Mouse (Mus musculus): ENCODE results near the gene Cldnd1.

The Cldnd1 gene

GRCm38 (mm10) chr16:58708601-58709475, 18.9 kb upstream of the Cldnd1 start:
- DNase-seq (ENCODE audit: low spot score in 2 of 2), result no peak

- DNase-seq (ENCODE audit: low spot score in 2 of 2), result no peak
Measured at GRCm38 (mm10) chr16:58709536-58709935, 18.2 kb upstream of the Cldnd1 start.

GRCm38 (mm10) chr16:58712221-58712620, 15.5 kb upstream of the Cldnd1 start:
- DNase-seq (ENCODE audit: low spot score in 2 of 2), result no peak

GRCm38 (mm10) chr16:58713128-58713527, 14.6 kb upstream of the Cldnd1 start:
- no peak for DNase-seq (ENCODE audit: low spot score in 2 of 2)

GRCm38 (mm10) chr16:58715018-58715417, 12.7 kb upstream of the Cldnd1 start:
- DNase-seq (ENCODE audit: low spot score in 2 of 2), result no peak

GRCm38 (mm10) chr16:58718666-58719120, 9.0 kb upstream of the Cldnd1 start, which contains the start of gene Gpr15:
TSS of gene Gpr15 (minus strand) at chr16:58719070.
- DNase-seq (ENCODE audit: low spot score in 2 of 2), result no peak

GRCm38 (mm10) chr16:58722292-58722691, 5.4 kb upstream of the Cldnd1 start:
- no peak for DNase-seq (ENCODE audit: low spot score in 2 of 2)

GRCm38 (mm10) chr16:58726680-58727476, 832 bp upstream of the Cldnd1 start:
- no peak for DNase-seq (ENCODE audit: low spot score in 2 of 2)

GRCm38 (mm10) chr16:58728176-58728671, 514 bp downstream of the Cldnd1 start:
- no peak for DNase-seq (ENCODE audit: low spot score in 2 of 2)

GRCm38 (mm10) chr16:58738205-58738604, 10.5 kb downstream of the Cldnd1 start:
- no peak for DNase-seq (ENCODE audit: low spot score in 2 of 2)

GRCm38 (mm10) chr16:58738800-58739199, 11.1 kb downstream of the Cldnd1 start:
- peak in 1 of 2 experiments; percentile 40 for DNase-seq (ENCODE audit: low spot score in 2 of 2)

GRCm38 (mm10) chr16:58740751-58741150, 13.0 kb downstream of the Cldnd1 start:
- no peak for DNase-seq (ENCODE audit: low spot score in 2 of 2)

- no peak for DNase-seq (ENCODE audit: low spot score in 2 of 2)
Measured at GRCm38 (mm10) chr16:58746715-58747114, 19.0 kb downstream of the Cldnd1 start.

- no peak for DNase-seq (ENCODE audit: low spot score in 2 of 2)
Measured at GRCm38 (mm10) chr16:58751314-58751713, 23.6 kb downstream of the Cldnd1 start.

- DNase-seq (ENCODE audit: low spot score in 2 of 2), result no peak
Measured at GRCm38 (mm10) chr16:58756191-58756590, 28.5 kb downstream of the Cldnd1 start.

GRCm38 (mm10) chr16:58763076-58763475, 35.4 kb downstream of the Cldnd1 start, which contains the start of gene Olfr172:
TSS of gene Olfr172 (minus strand) at chr16:58763176.
- no peak for DNase-seq (ENCODE audit: low spot score in 2 of 2)

Data from spleen, postnatal 10 days (tissue).